ENCODE assay signal across 8 mouse cellular contexts in genomic region chr11:80289701-80290445, GRCm38 (mm10). TPM values are rescaled to one million over a fixed set of nuclear protein-coding genes. Genes with fewer than 3 reads are reported as not detected.
DNase-seq lines count a peak whose midpoint lies in the region; ATAC-seq and TF ChIP-seq lines count a peak whose summit lies in the region.

No protein-coding gene starts in this region.

- H3K36me3 ChIP-seq in forebrain, embryonic 11.5 days (ENCODE audit: control insufficient read depth, insufficient read depth, low read length) = no peaks in the 10 kb centered on the region
- no peaks in the 10 kb centered on the region for H3K36me3 ChIP-seq in hindbrain, embryonic 11.5 days (ENCODE audit: control insufficient read depth, insufficient read depth, low read length)
- H3K36me3 ChIP-seq in lung, embryonic 15.5 days = no peaks in the 10 kb centered on the region

- H3K9me3 ChIP-seq in forebrain, embryonic 11.5 days (ENCODE audit: control insufficient read depth, low read length) = peaks cover 2% of the 10 kb centered on the region; the same call in 1 of the 2 replicates
- no peaks in the 10 kb centered on the region for H3K9me3 ChIP-seq in hindbrain, embryonic 11.5 days (ENCODE audit: control insufficient read depth, low read length)
- no peaks in the 10 kb centered on the region for H3K9me3 ChIP-seq in lung, embryonic 15.5 days

- peak overlapping the region; percentile 33 for H3K9ac ChIP-seq in forebrain, embryonic 11.5 days (ENCODE audit: low read length)
- peak overlapping the region; percentile 28; the same call in 1 of the 2 replicates for H3K9ac ChIP-seq in hindbrain, embryonic 11.5 days (ENCODE audit: low read depth, low read length)
- H3K9ac ChIP-seq in lung, embryonic 15.5 days = no peak overlapping the region

- no peak for TF ChIP-seq POLR2A in olfactory bulb, adult 2 months (IDR thresholded peaks at IDR 0.05; ENCODE audit: insufficient read depth, low read depth, low read length)

- peaks cover 4% of the 10 kb centered on the region; the same call in 1 of the 2 replicates for H3K4me1 ChIP-seq in forebrain, embryonic 11.5 days (replicated peaks; ENCODE audit: control insufficient read depth, insufficient read depth, low read length)
- H3K4me1 ChIP-seq in hindbrain, embryonic 11.5 days (replicated peaks; ENCODE audit: control insufficient read depth, insufficient read depth, low read length) = 0 out of 2 replicates have a peak, but pooled peaks cover 2% of the 10 kb centered on the region
- H3K4me1 ChIP-seq in lung, embryonic 15.5 days = peaks cover 13% of the 10 kb centered on the region
- peaks cover 32% of the 10 kb centered on the region for H3K4me1 ChIP-seq in olfactory bulb, adult 2 months (ENCODE audit: control insufficient read depth, insufficient read depth, low read length)

- TF ChIP-seq CTCF in olfactory bulb, adult 2 months (IDR thresholded peaks at IDR 0.05; ENCODE audit: insufficient read depth, low read depth, low read length) = no peak

- peak overlapping the region; percentile 28 for H3K4me3 ChIP-seq in forebrain, embryonic 11.5 days (ENCODE audit: low read depth, low read length)
- H3K4me3 ChIP-seq in hindbrain, embryonic 11.5 days (ENCODE audit: low read depth, low read length) = peak overlapping the region; percentile 25
- H3K4me3 ChIP-seq in lung, embryonic 15.5 days = no peak overlapping the region
- H3K4me3 ChIP-seq in olfactory bulb, adult 2 months (ENCODE audit: insufficient read depth, low read depth, low read length) = peak overlapping the region; percentile 43

- H3K27me3 ChIP-seq in forebrain, embryonic 11.5 days (ENCODE audit: control insufficient read depth, insufficient read depth, low read length) = no peaks in the 10 kb centered on the region
- no peaks in the 10 kb centered on the region for H3K27me3 ChIP-seq in hindbrain, embryonic 11.5 days (ENCODE audit: control insufficient read depth, insufficient read depth, low read length)
- no peaks in the 10 kb centered on the region; the same call in 1 of the 2 replicates for H3K27me3 ChIP-seq in lung, embryonic 15.5 days

- H3K4me2 ChIP-seq in forebrain, embryonic 11.5 days (ENCODE audit: low read depth, low read length, severe bottlenecking) = peak overlapping the region; percentile 64
- H3K4me2 ChIP-seq in hindbrain, embryonic 11.5 days (replicated peaks; ENCODE audit: low read depth, low read length) = peak overlapping the region; percentile 46
- peak overlapping the region; percentile 48 for H3K4me2 ChIP-seq in lung, embryonic 15.5 days

- WGBS in forebrain, embryonic 11.5 days = 4% methylated on average over 23 of the region's 23 CpGs
- 2% methylated on average over 23 of the region's 23 CpGs for WGBS in hindbrain, embryonic 11.5 days
- WGBS in lung, embryonic 15.5 days = 2% methylated on average over 23 of the region's 23 CpGs
- under 1% methylated on average over 23 of the region's 23 CpGs for WGBS in olfactory bulb, adult 2 months

- ATAC-seq in forebrain, embryonic 11.5 days (replicated peaks; ENCODE audit: low FRiP score) = peak; percentile 64
- ATAC-seq in hindbrain, embryonic 11.5 days (ENCODE audit: low FRiP score) = peak; percentile 81
- ATAC-seq in lung, embryonic 15.5 days (ENCODE audit: borderline replicate concordance, extremely low read depth, low FRiP score, low TSS enrichment) = peak; percentile 86
- ATAC-seq in monocyte, adult 5-6 weeks (replicated peaks; ENCODE audit: insufficient number of reproducible peaks, low FRiP score, low TSS enrichment, poor library complexity, severe bottlenecking) = no peak

- 0 out of 2 replicates have a peak overlapping the region, but pooled peaks have one; percentile 59 for H3K27ac ChIP-seq in forebrain, embryonic 11.5 days (ENCODE audit: low read depth, low read length)
- peak overlapping the region; percentile 75 for H3K27ac ChIP-seq in hindbrain, embryonic 11.5 days (ENCODE audit: low read depth, low read length)
- 0 out of 2 replicates have a peak overlapping the region, but pooled peaks have one; percentile 20 for H3K27ac ChIP-seq in lung, embryonic 15.5 days
- H3K27ac ChIP-seq in olfactory bulb, adult 2 months (ENCODE audit: insufficient read depth, low read depth, low read length) = peak overlapping the region; percentile 84

- DNase-seq in 416B (ENCODE audit: low read depth) (peak; percentile 77), ZHBTc4 (ENCODE audit: low read depth, low spot score) (peak; percentile 70)
- peak; percentile 72 for DNase-seq in forebrain, embryonic 11.5 days (ENCODE audit: low spot score)
- DNase-seq in hindbrain, embryonic 11.5 days (ENCODE audit: low spot score) = peak; percentile 68
- peak; percentile 51 to 63 for DNase-seq in layer of hippocampus, adult 8-10 months (ENCODE audit: low spot score in 2 of 2)

RNA-seq across cellular contexts. Expression of gene Rhbdl3, which starts 10.8 kb away (rescaled TPM):
- 9.0 and 10.8 TPM in 2 replicates for polyA plus RNA-seq in forebrain, embryonic 11.5 days (2014; fragmentation: Nextera tagmentation; extraction: Ambion mirVana)
- polyA plus RNA-seq in hindbrain, embryonic 11.5 days (2014; fragmentation: Nextera tagmentation; extraction: Ambion mirVana) = 13.4 and 16.4 TPM in 2 replicates
- 10 to 100 TPM; 26.0 to 29.6 (median 28.2) TPM for total RNA-seq in layer of hippocampus, adult 8-10 months (2022)
- 1.5 and 2.4 TPM in 2 replicates for polyA plus RNA-seq in lung, embryonic 15.5 days (2015; fragmentation: Nextera tagmentation; extraction: Ambion mirVana)
- not detected in 2 replicates for polyA plus RNA-seq in olfactory bulb, adult 2 months (2012; ENCODE audit: insufficient read depth, insufficient read length, low replicate concordance, missing spikeins)
- not detected in 3 replicates for total RNA-seq in monocyte, adult 5-6 weeks (2017)

Comparison
In these comparisons a context has a peak if more than half of its experiments do, and no peak if none do; other contexts are left out.
1. H3K27ac ChIP-seq: peak in every context shown above with its lines; median percentile 84 in olfactory bulb, adult 2 months; 75 in hindbrain, embryonic 11.5 days; 59 in forebrain, embryonic 11.5 days; 20 in lung, embryonic 15.5 days.